8 mouse cellular contexts compared by ENCODE assay signal in genomic region chr11:51966651-51967050, GRCm38 (mm10). TPM values are rescaled to one million over a fixed set of nuclear protein-coding genes. Genes with fewer than 3 reads are reported as not detected.
DNase-seq lines count a peak whose midpoint lies in the region; TF ChIP-seq lines count a peak whose summit lies in the region.

No protein-coding gene starts in this region.

- peak; percentile 13 for DNase-seq in gastrocnemius, adult 18-20 months (ENCODE audit: low spot score)
- DNase-seq in gastrocnemius, postnatal 10 days: no peak
- peak; percentile 45 for DNase-seq in gastrocnemius, adult 2 months
- no peak for DNase-seq in gastrocnemius, postnatal 4 days (ENCODE audit: low spot score in 2 of 2)
- DNase-seq in heart, adult 11 months: peak; percentile 85
- DNase-seq in heart, postnatal 14 days: no peak
- peak; percentile 58 for DNase-seq in skeletal muscle tissue, adult 2 months (ENCODE audit: low read depth, low spot score)
- DNase-seq in thymus, postnatal 4 days: no peak

- intact Hi-C loops in gastrocnemius, adult 2 months (cut with DNase I): loop anchor here (1.0 to 2.0 kb wide), 3 partner anchors 50 to 146 kb away; no protein-coding TSS in a partner anchor
- intact Hi-C loops in heart, postnatal 14 days (cut with DNase I): loop anchor here (1.0 to 2.0 kb wide), 3 partner anchors 50 to 148 kb away; partner anchors contain the start of gene Jade2

- TF ChIP-seq CTCF in gastrocnemius, adult 2 months (IDR thresholded peaks at IDR 0.05): no peak

- H3K4me3 ChIP-seq in gastrocnemius, adult 2 months: no peak overlapping the region

- H3K27ac ChIP-seq in gastrocnemius, adult 2 months: peak overlapping the region; percentile 90

RNA-seq across cellular contexts. Expression of gene Cdkn2aipnl, which starts 0.8 kb away (rescaled TPM):
- 10 to 100 TPM; 24.3 to 27.2 TPM for total RNA-seq in gastrocnemius, adult 18-20 months (2021)
- total RNA-seq in gastrocnemius, postnatal 10 days (2021): 10 to 100 TPM; 15.7 to 18.4 TPM
- 10 to 100 TPM; 16.9 to 30.0 TPM for total RNA-seq in gastrocnemius, adult 2 months (2021)
- total RNA-seq in gastrocnemius, postnatal 4 days (2021): 10 to 100 TPM; 25.7 to 26.7 TPM
- 10 to 100 TPM; 13.0 to 16.2 TPM for total RNA-seq in heart, postnatal 14 days (2021)

RNA-seq across cellular contexts. Expression of gene Ube2b, which starts 33.9 kb away (rescaled TPM):
- total RNA-seq in gastrocnemius, adult 18-20 months (2021): 100 to 1,000 TPM; 574 to 604 TPM
- total RNA-seq in gastrocnemius, postnatal 10 days (2021): 100 to 1,000 TPM; 241 to 249 TPM
- 100 to 1,000 TPM; 519 to 559 TPM for total RNA-seq in gastrocnemius, adult 2 months (2021)
- total RNA-seq in gastrocnemius, postnatal 4 days (2021): 100 to 1,000 TPM; 190 to 225 TPM
- total RNA-seq in heart, postnatal 14 days (2021): 100 to 1,000 TPM; 229 to 232 TPM

RNA-seq across cellular contexts. Expression of gene Cdkl3, which starts 37.4 kb away (rescaled TPM):
- total RNA-seq in gastrocnemius, adult 18-20 months (2021): 1 to 10 TPM; 3.0 to 4.6 TPM
- 1 to 10 TPM; 5.5 to 5.9 TPM for total RNA-seq in gastrocnemius, postnatal 10 days (2021)
- total RNA-seq in gastrocnemius, adult 2 months (2021): 1 to 10 TPM; 1.5 to 3.2 TPM
- 10 to 100 TPM; 11.1 to 14.0 TPM for total RNA-seq in gastrocnemius, postnatal 4 days (2021)
- 1 to 10 TPM; 5.4 to 7.3 TPM for total RNA-seq in heart, postnatal 14 days (2021)

Comparison
In these comparisons a context has a peak if more than half of its experiments do, and no peak if none do; other contexts are left out.
1. DNase-seq: peak in gastrocnemius, adult 18-20 months (single experiment), gastrocnemius, adult 2 months (single experiment), heart, adult 11 months (single experiment) and skeletal muscle tissue, adult 2 months (single experiment); none in gastrocnemius, postnatal 10 days (single experiment), gastrocnemius, postnatal 4 days (0 of 2), heart, postnatal 14 days (0 of 2) and thymus, postnatal 4 days (single experiment).